Mouse (Mus musculus) ES-Bruce4 (cell line): ENCODE results near the gene Lgsn.

ENCODE experiments used
- CTCF ChIP-seq: IDR thresholded peaks from one replicate; pipeline ENCODE4 v1.8.1; 2011; ENCODE audit warnings: low read depth, low read length
- POLR2A ChIP-seq: IDR thresholded peaks from one replicate; pipeline ENCODE4 v1.8.1; 2011; ENCODE audit warnings: low read length; ENCODE audit not compliant: insufficient read depth

DNA sequence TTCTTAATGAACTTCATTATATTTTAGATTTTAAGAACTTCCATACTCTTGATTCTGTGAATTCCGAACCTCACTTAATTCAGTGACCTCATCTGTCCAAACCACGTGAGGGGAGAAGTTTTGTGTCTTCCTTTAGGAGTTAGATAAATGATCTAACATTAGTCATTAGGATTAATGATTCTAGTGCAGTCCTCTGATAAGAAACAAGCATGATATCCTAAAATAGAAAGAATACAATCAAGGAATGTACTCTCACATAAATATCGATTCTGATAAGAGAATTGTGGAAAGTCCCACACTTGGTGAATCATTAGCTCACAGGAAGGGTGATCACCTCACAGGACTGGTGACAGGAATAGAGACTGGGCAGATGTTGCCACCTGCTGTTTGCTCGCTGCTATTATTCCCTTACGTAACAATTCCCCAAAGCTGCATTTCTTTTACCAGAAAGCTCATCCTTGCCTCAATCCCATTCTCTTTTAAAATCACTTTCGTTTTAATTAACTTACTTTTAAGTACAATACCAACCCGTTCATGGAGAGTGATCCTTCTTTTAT is 22.3 kb upstream of the Lgsn start:
- TF ChIP-seq CTCF = peak; percentile 63
- no peak for TF ChIP-seq POLR2A
